Mouse (Mus musculus) monocyte, adult 5-6 weeks (primary cell): ENCODE data around the gene Slc4a8. TPM values are rescaled to one million over a fixed set of nuclear protein-coding genes. Genes with fewer than 3 reads are reported as not detected.
A peak's percentile ranks its signal among the peaks of the same experiment; 100 is the strongest.

Experiments used
- ATAC-seq: fragments of 153-309, 156-312 bp; replicated peaks from 2 replicates; pipeline ENCODE4 v1.8.0; 2017; ENCODE audit warnings: mild to moderate bottlenecking; ENCODE audit not compliant: low TSS enrichment, insufficient number of reproducible peaks, severe bottlenecking, poor library complexity, low FRiP score
- total RNA-seq: library from RNA; stranded (forward); fragments of 200-1000, 200-491, 200-594 nt; gene quantifications from 3 replicates; pipeline ENCODE4 v1.2.3, GENCODE M21; 2017

Gene Slc4a8
- 0.11 to 3.9 TPM (median 2.0 TPM) in 3 replicates for total RNA-seq

DNA sequence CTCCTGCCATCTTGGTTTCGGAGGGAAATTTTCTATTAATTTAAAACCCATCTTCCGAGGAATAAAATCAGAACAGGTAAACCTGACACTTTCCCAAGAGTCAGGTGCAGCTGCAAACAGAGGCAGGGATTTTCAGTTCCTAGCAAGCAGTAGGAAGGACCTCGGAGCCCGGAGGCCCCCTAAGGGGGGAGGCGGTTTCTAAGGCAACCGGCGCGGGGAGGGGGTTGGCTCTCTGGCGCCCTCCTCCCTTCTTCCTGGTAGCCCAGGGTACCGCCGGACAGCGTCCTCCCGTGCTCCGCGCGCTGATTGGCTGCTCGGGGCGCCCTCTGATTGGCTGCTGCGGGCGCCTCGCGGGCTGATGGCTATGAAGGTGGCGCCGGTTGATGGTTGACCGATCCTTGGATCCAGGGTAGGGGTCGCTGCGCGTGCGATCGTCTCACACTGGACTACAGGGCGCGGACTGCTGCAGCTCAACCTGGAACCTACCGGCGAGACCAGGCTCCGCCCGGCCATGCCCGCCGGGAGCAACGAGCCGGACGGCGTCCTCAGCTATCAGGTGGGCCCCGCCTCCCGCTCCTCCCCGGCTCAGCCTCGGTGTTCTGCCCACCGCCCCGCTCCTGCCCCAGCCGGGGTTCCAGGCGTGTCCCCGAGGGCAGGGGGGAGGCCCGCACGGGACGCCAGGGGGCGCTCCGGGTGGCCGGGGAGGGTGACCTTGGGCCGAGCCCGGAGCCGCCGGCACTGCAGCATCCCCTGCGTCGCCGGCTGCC, at the start of gene Slc4a8:
TSS of gene Slc4a8 (plus strand) at position 329 of the 767 bp plus-strand sequence.
- ATAC-seq = peak; percentile 75

DNA sequence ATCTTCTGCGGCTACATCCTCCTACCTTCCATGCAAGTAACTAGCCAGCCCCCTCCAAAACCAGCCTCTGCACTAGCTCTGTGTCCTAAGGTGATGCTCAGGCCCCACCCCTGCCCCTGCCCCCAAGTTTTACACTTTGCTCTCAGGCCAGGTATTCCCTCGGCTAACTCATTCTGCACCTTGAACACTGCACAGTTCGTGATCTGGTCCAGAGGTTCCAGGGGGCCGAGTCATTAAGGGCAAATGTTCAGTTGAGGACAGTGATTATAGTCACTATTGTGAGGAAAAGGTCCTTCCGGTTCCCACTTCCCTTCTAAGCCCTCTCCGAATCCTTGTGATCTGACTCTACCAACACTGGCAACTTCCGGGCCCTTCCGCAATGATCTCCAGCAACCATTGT, 47.1 kb upstream of the Slc4a8 start:
- no peak for ATAC-seq

DNA sequence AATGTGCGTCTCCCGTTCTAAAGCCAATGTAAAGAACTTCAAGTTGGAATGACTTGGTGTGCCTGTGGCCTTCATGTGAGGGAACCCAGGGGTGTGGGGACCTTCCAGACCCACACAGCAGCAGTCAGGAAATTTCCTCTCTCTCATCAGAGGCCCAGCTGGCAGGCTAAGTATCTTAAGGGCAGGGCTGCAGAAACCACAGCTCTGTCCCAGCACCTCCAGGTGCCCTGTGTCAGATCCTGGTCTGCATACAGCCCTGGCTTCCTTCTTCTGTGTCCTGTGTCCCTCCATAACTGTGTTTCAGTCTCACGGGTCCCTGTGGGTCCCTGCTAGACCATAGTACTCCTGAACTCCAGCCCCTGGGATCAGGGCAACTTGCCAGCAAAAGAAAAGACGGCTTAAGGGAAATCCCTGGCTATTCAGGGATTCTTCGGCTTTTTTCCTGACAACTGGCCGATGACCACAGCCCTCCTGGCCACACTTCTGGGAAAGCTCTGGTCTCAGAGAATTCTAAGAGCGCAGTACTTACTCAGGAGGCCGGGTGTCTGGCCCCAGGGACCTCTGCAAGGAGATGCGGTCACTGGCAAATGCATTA, 46.1 kb upstream of the Slc4a8 start:
- ATAC-seq = no peak

DNA sequence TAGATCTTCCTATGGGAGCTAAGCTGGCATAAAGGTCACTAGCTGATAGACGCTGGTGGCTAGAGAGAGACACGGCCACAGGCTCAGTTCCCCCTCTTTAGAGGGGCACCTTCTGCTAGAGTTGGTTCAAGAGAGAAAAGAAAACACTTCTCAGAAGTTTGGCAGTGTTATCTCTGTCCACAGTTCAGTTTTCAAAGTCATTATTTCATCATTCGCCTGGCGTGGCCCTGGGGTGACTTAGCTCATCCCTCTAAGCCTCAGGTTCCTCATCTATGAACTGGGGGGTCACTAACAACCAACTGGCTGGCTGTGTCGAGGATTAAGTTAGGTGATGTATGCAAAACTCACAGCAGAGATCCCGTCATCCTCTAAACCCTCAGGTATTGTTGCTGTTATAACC, 43.6 kb upstream of the Slc4a8 start:
- ATAC-seq = no peak

DNA sequence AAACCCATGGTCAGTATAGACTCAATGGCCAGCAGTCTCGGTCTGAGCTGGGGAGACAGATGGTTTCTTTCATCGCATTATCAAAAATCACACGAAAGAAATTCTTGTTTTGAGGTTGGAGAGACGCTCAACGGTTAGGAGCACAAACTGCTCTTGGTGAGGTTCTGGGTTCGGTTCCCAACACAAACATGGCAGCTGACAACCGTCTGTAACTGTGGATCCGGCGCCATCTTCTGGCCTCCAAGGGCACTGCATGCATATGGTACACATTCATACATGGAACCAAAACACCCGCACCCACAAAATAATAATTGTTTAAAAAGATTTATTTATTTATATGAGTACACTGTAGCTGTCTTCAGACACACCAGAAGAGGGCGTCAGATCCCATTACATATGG, 43.0 kb upstream of the Slc4a8 start:
- ATAC-seq = no peak

DNA sequence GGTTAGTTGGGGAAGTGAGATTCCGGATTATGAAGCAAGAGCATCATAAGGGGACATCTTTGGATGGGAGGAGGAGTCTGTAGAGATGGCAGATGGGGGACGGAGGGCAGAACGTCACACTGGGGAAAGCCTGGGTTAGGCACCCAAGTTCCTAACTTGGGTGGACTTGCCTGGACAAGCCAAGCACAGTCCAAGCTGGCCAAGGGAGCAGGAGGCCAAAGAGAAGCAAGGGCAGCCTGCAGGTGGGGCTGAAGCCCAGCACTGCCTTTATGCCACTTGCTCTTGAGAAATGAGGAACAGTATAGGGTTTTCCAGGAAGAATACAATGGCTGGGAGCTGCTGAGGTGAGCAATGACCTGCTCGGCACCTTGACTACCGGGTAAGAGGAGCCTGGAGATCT, 42.3 kb upstream of the Slc4a8 start:
- no peak for ATAC-seq

DNA sequence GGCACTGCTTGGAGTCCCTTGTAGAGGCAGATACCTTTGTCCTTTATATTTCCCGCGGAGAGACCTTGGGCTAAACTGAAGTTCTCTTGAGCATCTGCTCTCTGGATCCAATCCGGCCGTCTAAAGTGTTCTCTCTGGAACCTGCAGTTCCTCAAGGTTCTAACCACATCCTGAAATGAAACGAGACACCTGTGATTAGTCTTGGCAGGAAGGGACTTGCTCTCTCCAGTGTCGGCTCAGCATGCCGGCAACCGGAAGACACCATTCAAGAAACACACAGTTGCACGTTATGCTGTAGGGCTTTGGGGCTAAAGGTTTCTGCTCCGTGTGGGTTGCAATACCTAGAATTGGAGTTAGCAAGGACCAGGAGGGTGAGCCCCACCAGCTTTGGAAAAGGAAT, 41.5 kb upstream of the Slc4a8 start:
- ATAC-seq = no peak

DNA sequence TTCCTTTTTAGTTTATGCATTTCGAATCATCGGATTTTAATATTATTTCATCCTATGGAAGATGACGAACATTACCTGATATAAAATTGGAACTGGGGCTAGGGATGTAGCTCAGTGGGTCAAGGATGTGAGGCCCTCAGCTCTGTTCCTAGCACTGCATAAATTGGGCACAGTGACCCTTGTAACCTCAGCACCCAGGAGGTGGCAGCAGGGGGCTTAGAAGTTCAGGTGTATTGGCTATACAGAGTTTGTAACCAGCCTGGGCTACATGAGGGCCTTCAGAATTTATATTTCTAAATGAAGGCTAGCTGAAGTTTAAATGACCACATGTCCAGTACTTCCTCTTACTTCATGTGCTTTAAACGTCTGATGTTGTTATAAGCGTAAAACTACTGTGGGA, 40.1 kb upstream of the Slc4a8 start:
- no peak for ATAC-seq

DNA sequence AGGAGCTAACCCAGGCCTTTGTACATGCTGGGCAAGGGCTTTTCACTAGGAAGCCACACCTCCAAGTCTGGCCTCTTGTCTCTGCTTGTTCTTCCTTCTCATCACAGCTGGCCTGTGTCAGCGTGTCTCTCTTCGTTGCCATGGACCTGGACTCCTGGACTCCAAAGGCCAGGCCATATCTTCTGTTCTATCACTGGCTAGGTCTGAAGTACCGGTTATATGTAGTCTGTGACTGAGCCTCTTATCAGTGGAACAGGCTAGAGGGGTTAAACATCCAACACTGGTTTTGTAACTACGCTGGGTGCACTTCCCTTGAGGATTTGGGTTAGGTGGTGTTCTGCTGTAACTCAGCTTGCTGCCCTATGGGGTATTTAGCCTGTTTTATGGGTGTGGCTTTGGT, 39.5 kb upstream of the Slc4a8 start:
- ATAC-seq = no peak

DNA sequence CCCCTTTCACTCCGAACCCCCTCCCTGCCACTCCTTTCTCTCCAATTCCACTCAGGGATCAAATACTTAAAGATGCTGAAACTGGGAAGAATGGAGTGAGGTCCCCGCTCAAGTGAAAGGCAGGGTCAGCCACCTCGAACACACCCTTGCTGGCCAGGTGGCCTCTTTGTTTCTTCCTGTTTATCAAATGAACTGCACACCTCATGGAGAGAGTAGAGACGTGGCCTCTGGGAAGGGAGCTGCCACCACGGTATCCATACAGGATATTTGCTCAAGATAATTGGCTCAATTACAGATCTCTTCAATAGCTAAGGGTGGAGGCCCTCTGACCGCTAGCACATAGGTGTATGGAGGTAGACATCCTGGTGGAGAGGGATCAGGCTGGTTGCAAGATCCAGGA, 39.0 kb upstream of the Slc4a8 start:
- ATAC-seq = no peak

DNA sequence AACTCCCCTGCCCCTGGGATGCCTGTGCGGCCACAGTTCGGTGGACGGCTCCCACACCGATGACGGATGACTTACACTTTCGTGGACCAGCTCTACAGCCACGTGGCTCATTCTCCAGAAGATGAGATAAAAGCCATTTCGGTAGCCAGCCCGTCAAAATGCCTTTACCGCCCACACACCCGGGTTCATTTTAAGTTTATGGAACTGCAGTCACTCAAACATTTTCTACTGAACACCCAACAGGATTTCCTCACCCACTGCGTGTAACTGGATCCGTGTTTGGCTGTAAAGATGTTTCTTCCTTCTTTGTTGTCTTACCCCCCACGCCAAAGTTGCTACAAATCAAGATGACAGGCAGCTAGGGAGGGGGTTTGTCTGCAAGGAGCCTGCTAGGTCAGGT, 38.0 kb upstream of the Slc4a8 start:
- no peak for ATAC-seq

DNA sequence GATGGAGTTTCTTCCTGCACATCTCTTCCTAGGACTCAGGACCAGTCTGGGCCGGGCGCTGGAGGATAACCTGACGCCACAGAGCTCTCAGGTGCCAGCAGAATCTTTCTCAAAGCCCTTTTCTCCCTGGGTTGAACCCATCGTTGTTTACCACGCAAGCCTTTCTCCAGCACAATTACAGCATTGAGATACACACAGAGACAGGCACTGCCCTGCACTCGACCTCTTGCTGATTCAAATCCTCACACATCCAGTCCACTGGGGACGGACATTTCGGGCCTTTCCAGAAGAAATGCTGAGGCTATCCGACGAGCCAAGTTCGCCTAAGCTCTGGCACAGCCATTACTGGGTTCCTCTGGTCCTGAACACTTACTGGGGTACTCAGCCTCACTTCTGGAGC, 34.8 kb upstream of the Slc4a8 start:
- ATAC-seq = no peak

DNA sequence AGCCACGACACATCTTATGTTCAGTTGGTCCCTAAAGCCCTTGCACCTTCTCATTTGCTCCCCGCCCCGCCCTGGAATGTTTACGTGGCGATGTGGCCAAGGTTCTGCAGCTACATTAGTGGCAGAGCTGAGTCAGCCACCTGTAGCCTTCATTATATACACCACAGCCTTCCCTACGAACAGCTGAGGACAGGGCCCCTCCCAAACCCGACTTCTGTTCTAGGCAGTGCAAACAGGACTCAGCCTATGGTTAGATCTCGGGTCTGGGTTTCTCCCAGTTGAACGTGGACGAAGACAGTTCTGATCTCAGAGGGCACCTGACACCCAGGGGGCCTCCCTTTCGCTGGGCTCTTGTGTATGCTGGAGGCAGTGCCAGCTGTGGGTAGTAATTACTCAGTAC, 33.7 kb upstream of the Slc4a8 start:
- ATAC-seq = no peak

DNA sequence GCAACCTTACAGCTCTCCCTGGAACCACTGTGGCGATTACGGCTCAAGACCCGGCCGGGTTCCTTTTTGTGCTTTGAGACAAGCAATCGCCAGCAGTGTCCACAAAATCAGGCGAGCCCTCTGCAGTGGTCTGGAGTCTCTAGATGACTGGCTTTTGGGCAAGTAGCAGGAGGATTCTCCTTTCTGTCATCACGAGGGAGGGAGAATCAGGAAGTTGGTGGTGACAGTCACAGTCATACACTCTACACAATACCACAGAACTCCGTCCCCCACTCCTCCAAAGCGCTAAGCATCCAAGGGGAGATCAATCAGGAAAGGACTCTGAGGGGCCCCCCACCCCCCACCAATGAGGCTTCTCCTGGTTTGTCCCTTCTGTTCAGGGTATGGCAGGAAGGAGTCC, 33.0 kb upstream of the Slc4a8 start:
- peak; percentile 25 for ATAC-seq

DNA sequence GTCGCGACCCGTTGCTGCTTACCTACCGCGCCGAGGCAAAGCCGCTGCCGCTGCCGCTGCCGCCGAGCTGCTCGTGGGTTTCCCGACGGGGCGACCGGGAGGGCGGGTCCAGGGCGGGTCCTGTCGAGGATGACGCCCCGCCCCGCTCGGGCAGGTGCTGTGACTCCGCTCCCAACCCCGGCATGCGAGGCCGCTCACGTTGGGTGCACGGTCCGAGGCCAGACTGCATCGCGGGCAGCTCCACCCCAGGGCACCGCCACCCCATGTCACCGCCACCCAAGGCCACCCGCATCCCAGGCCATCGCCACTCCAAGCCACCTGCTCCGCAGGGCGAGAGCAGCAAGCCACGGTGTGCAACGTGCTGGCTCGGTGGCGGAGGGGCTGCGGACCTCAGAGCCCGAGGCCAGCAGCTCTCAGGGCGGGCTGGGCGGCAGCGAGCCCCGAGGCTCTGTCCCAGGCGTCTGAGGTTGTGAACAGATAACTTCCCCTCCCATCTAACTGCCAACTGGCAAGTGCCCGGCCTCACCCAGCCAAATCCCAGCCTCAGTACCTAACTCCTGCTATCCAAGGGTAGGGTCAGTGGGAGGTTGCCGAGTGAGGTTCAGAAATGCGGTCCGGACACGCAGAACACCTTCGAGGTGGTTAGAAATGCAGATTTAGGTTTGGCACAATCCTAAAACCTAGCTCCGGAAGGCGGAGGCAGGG, 32.1 kb upstream of the Slc4a8 start, which contains the start of gene Galnt6:
TSS of gene Galnt6 (minus strand) at position 96 of the 705 bp plus-strand sequence.
- ATAC-seq = no peak

DNA sequence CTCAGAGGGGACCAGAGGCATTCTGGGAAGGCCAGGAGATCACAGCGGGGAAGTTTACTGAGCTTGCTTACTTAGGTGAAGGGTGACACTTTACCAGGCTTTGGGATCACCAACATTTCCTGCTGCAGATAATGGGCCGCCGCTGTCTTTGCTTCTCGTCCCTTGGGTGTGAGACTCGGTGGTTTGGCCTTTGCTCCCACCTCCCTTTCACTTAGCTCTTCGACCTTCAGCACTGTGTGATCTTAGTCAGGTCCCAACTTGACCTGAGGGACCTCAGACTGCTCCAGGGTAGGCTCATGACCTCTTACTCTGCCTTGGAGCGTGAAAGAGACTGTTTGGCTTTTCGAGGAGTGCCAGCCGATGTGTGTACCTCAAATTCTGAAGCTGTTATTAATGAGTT, 30.5 kb upstream of the Slc4a8 start:
- no peak for ATAC-seq

DNA sequence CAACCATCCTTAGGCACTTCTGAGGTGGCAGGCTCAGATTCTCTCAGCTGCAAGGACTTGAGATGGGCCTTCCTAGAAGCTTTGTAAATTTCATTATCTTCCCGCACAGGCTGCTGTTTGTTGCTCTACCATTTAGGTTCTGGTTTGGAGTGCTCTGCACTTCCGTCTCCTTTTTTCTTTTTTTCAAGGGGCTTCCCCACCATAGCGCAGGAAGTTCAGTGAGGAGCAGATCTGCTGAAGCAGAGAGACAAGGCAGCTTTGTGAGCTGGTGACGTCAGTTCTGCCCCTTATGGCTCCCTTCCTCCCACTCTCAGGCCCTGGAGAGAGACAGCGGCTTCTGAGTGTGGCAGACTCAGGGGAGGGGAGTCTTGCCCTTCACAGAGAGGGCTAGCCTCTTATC, 29.0 kb upstream of the Slc4a8 start:
- peak; percentile 48; the same call in 1 of the 2 replicates for ATAC-seq

DNA sequence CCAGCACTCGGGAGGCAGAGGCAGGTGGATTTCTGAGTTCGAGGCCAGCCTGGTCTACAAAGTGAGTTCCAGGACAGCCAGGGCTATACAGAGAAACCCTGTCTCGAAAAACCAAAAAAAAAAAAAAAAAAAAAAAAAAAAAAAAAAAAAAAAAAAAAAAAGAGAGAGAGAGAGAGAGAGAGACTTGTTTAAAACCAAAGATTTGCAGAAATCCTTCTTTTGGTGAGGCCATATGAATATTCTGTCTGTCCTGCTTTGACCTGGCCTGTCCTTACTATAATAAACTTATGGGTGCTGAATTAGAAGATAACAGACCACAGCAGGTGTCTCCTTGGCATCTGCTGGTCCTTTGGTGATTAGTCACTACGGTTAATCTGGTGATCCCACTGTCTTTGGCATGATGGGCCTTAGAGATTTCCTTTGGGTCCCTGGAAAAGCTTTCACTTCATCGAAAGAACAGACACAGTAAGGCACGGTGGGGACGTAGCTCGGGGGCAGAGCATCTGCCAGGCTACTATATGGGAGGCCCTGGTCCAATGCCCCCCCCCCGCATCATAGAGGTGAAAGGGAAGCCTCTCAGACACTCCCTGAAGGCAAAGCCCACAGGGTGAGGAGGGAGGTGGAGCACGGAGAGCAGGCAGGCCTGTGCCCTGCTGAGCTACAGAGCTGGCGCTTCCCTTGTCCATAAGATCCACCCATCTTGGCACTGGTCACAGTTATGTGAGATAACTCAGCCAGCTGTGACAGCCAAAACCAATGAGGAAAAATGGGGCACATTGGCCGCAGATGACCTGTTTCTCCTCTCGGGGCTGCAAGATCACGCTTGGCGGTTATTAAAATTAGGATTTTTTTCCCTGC, 26.2 kb upstream of the Slc4a8 start:
- no peak for ATAC-seq

DNA sequence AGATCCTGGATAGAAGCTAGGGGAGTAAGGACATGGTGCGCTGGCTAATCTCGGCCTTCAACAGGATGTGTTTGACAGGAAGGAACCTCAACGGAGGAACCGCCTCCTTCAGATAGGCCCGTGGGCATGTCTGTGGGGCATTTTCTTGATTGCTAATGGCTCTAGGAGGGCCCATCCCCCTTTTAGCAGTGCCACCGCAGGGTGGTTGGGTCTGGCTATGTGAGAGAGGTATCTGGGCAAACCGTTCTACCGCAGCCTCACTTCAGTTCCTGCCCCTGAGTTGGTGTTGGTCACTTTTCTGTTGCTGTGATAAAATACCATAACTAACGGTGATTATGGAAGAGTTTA, 25.6 kb upstream of the Slc4a8 start:
- ATAC-seq = peak; percentile 25; the same call in 1 of the 2 replicates
